Comparison of ENCODE assay signal across 12 mouse cellular contexts in the genomic region with DNA sequence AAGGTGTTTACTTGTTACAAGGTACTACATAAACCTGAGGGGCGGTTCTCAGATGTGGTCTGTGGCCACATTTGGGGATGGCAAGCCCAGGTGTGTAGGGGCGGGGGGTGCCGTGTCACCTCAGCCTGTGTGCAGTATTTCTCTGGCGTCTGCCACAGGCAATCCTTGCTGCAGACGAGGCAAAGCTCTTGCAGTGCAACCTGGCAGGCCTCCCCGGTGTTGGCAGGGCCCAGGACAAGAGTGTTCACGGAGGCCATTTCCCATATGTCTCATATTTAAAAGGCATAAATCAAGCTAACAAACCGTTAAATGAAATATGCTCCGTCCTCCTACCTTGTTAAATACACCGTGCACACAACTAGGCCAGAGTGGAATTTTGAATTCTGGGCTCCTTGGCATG.
DNase-seq lines count a peak whose midpoint lies in the region.
"Had no signal": no experiment of that assay in that cellular context is flagged by ENCODE, and none has a peak within 500 bp of the region (broad histone marks: within the 10 kb centered on the region; RNA-seq: fewer than 3 reads in every experiment).

No protein-coding gene starts in this region.

- intact Hi-C loops in heart, postnatal 14 days (cut with DNase I): loop anchor here (5.0 kb wide), 1 partner anchor 339 kb away; no protein-coding TSS in a partner anchor

- DNase-seq in adrenal gland, postnatal 14 days: peak; percentile 17
- DNase-seq in adrenal gland, adult 18-20 months (ENCODE audit: low spot score in 2 of 2): no peak
- peak; percentile 21 for DNase-seq in NIH3T3 (ENCODE audit: low read depth)
- DNase-seq in cerebellum, adult 18-20 months: peak; percentile 75 to 78
- DNase-seq in cerebellum, postnatal 25 days: peak; percentile 82 to 91
- no peak for DNase-seq in heart, postnatal 14 days
- DNase-seq in layer of hippocampus, adult 9-10 months (ENCODE audit: low spot score): no peak
- DNase-seq: kidney, adult 8-10 months; kidney, postnatal 36 days; layer of hippocampus, adult 9-11 months; lung, postnatal 14 days; thymus, postnatal 14 days had no signal

Comparison
In these comparisons a context has a peak if more than half of its experiments do, and no peak if none do; other contexts are left out.
1. DNase-seq: peak in adrenal gland, postnatal 14 days (single experiment), NIH3T3 (single experiment), cerebellum, adult 18-20 months (2 of 2) and cerebellum, postnatal 25 days (2 of 2); none in adrenal gland, adult 18-20 months (0 of 2), heart, postnatal 14 days (0 of 2) and layer of hippocampus, adult 9-10 months (single experiment).